Mouse (Mus musculus) lung, embryonic 14.5 days (tissue): ENCODE measurements at regions not wholly inside any gene's neighbourhood (a gene's known extent, or its start where the extent isn't known, plus 50 kb on each side); places are given as distances from the start of the nearest gene placed in this dataset.
A peak's percentile ranks its signal among the peaks of the same experiment; 100 is the strongest.
"Not testable (repeated sequence)": the region's sequence is repeated elsewhere in the genome, so short reads cannot be mapped to it uniquely, and the experiment has no call there.

Source experiments
- ATAC-seq: fragments of 200-750 bp; cut with Nextera tagmentation; 2 replicates; pipeline ENCODE4 v1.8.0; 2017; ENCODE audit warnings: mild to moderate bottlenecking, moderate TSS enrichment, moderate library complexity; ENCODE audit not compliant: insufficient read depth
- DNase-seq: peaks from one replicate; pipeline ENCODE4 v3.0.0-alpha.2; 2015
- H3K27ac ChIP-seq: fragments of 300-500 bp; sonication (generic); 2 replicates; pipeline ENCODE4 v1.5.1; 2014; ENCODE audit warnings: low read depth, mild to moderate bottlenecking, moderate library complexity
- H3K27me3 ChIP-seq: fragments of 300-500 bp; sonication (generic); 2 replicates; pipeline ENCODE4 v1.6.1; 2014; ENCODE audit warnings: low read length, control low read depth; ENCODE audit not compliant: insufficient read depth
- H3K36me3 ChIP-seq: fragments of 300-500 bp; sonication (generic); 2 replicates; pipeline ENCODE4 v1.6.1; 2014; ENCODE audit warnings: control low read depth; ENCODE audit not compliant: insufficient read depth
- H3K4me1 ChIP-seq: fragments of 300-500 bp; sonication (generic); 2 replicates; pipeline ENCODE4 v1.6.1; 2014; ENCODE audit warnings: antibody characterized with exemption, control low read depth; ENCODE audit not compliant: insufficient read depth
- H3K4me2 ChIP-seq: fragments of 300-500 bp; sonication (generic); 2 replicates; pipeline ENCODE4 v1.6.1; 2014; ENCODE audit warnings: mild to moderate bottlenecking
- H3K4me3 ChIP-seq: fragments of 300-500 bp; sonication (generic); 2 replicates; pipeline ENCODE4 v1.5.1; 2014; ENCODE audit warnings: low read depth, low read length
- H3K9ac ChIP-seq: fragments of 300-500 bp; sonication (generic); 2 replicates; pipeline ENCODE4 v1.6.1; 2014
- H3K9me3 ChIP-seq: fragments of 300-500 bp; sonication (generic); 2 replicates; pipeline ENCODE4 v1.6.1; 2016; ENCODE audit warnings: low read depth, low read length, control low read depth
- CTCF ChIP-seq: IDR thresholded peaks from 2 replicates; pipeline ENCODE4 v1.5.1; 2016; ENCODE audit warnings: antibody characterized with exemption, low read depth
- WGBS: fragments of 180-500 bp; shearing (Covaris S2); extraction: QIAGEN DNeasy Blood & Tissue Kit; methylation state at CpG from one replicate; pipeline ENCODE4 v1.1.7; 2014; 5-methylcytosine and 5-hydroxymethylcytosine counted together

- no peak overlapping the region for H3K9ac ChIP-seq
- DNase-seq (no peak), ATAC-seq (no peak)
- no peak overlapping the region for H3K4me2 ChIP-seq
- no peaks in the 10 kb centered on the region for H3K9me3 ChIP-seq
- H3K4me3 ChIP-seq = no peak overlapping the region
- no peak overlapping the region for H3K27ac ChIP-seq
- H3K36me3 ChIP-seq = no peaks in the 10 kb centered on the region
- 68% methylated on average over 3 of the region's 3 CpGs for WGBS
- TF ChIP-seq CTCF = no peak
- H3K4me1 ChIP-seq = no peaks in the 10 kb centered on the region
- no peaks in the 10 kb centered on the region for H3K27me3 ChIP-seq
Observed at GRCm38 (mm10) chr15:91971411-91971810, 79.6 kb upstream of the Cntn1 start.

DNA sequence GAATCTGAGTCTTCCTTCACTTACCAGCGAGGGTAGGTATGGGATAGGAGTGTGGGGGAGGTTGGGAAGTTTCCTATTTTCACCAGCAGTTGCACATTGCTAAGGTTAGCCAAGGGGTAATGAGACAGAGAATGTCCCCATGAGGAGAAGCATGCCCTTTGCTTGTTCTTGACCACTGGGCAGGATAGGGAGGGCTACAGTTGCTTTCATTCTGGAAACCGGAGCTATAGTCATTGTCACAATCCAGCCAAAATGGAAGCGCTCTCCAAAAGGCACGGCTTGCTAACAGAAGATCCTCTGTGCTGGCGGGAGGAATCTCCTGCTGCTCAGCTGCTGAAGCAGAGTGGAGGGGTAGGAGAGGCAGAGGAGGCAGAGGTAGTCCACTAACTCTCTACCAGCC lies 79.1 kb upstream of the Cntn1 start:
- Histone ChIP-seq H3K27me3 (no peaks in the 10 kb centered on the region), H3K4me2 (no peak overlapping the region), H3K4me3 (no peak overlapping the region), H3K9ac (no peak overlapping the region), H3K27ac (no peak overlapping the region), H3K36me3 (no peaks in the 10 kb centered on the region), H3K9me3 (no peaks in the 10 kb centered on the region), H3K4me1 (no peaks in the 10 kb centered on the region)
- 28% methylated on average over 5 of the region's 5 CpGs for WGBS
- DNase-seq = no peak
- ATAC-seq = no peak
- no peak for TF ChIP-seq CTCF

DNA sequence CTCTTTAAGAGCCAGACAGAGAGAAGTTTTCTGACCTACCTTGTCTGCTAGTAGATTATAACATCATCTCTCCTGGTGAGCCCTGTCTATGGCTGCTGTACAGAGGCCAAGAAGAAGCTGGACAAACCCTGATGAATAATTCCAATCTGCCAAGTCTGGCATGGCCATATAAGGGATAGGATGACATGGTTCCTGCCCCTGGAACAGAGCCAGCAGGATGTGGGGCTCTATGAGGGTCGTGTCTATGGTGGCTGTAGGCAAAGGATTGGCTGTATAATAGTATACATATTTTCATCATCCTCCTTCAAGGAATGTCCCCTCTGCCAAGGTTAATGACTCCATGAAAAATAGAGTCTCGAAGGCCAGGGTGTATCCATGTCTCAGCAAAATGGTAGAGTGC lies 75.4 kb upstream of the Cntn1 start:
- Histone ChIP-seq H3K27me3 (no peaks in the 10 kb centered on the region), H3K4me3 (no peak overlapping the region), H3K4me2 (no peak overlapping the region), H3K36me3 (no peaks in the 10 kb centered on the region), H3K27ac (no peak overlapping the region), H3K4me1 (no peaks in the 10 kb centered on the region), H3K9ac (no peak overlapping the region), H3K9me3 (no peaks in the 10 kb centered on the region)
- no peak for TF ChIP-seq CTCF
- no peak for ATAC-seq
- DNase-seq = peak; percentile 24
- 39% methylated on average over 2 of the region's 2 CpGs for WGBS

DNA sequence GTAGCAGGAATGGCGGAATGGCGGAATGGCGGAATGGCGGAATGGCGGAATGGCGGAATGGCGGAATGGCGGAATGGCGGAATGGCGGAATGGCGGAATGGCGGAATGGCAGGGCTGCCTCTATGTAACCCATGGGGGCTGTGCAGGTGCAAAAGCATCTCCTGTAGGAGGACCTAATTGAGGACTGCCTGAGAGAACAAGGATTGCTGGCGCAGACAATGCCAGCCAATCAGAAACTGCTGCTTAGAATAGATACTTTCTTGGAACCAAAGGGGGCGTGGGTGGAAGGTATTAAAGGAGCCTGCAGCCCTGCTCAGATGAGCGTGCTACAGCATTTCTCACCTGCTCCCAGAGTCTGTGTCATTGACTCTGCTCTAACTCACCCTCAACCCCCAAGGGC lies 67.8 kb upstream of the Cntn1 start:
- WGBS = 95% methylated on average over 15 of the region's 15 CpGs
- not testable (repeated sequence) for H3K4me3 ChIP-seq, DNase-seq, H3K36me3 ChIP-seq, ATAC-seq, H3K9ac ChIP-seq, H3K4me1 ChIP-seq, H3K4me2 ChIP-seq, H3K27ac ChIP-seq, H3K27me3 ChIP-seq
- H3K9me3 ChIP-seq = peaks cover 14% of the 10 kb centered on the region; the same call in 1 of the 2 replicates

- Histone ChIP-seq H3K4me2 (no peak overlapping the region), H3K36me3 (no peaks in the 10 kb centered on the region), H3K4me3 (no peak overlapping the region), H3K27ac (no peak overlapping the region), H3K9ac (no peak overlapping the region), H3K27me3 (no peaks in the 10 kb centered on the region), H3K9me3 (no peaks in the 10 kb centered on the region), H3K4me1 (no peaks in the 10 kb centered on the region)
- 64% methylated on average over 6 of the region's 6 CpGs for WGBS
- no peak for TF ChIP-seq CTCF
- ATAC-seq = no peak
- DNase-seq = peak; percentile 6
Observed at GRCm38 (mm10) chr15:92000086-92000485, 50.9 kb upstream of the Cntn1 start.
